Mouse (Mus musculus) T-helper 1 cell (primary cell): ENCODE data around the gene Kctd10.

Experiments
- in situ Hi-C: fragments of 300-600 bp; cut with MboI, MseI; formaldehyde crosslinking; loops from one replicate; pipeline ENCODE4 v1.15.1; 2025; ENCODE audit warnings: high pct_unique_total_duplicates

Kctd10 gene

GRCm38 (mm10) chr5:114380209-114381012 lies at the start of gene Kctd10, which contains the start of gene Ube3b:
Kctd10 (minus strand) TSS chr5:114380508.
Ube3b (plus strand) TSS chr5:114380607.
- in situ Hi-C loops: loop anchor here (5.0 kb wide), 1 partner anchor 58 kb away; no protein-coding TSS in a partner anchor

GRCm38 (mm10) chr5:114429781-114430180 lies 49.5 kb upstream of the Kctd10 start:
- in situ Hi-C loops: no loop called here

- in situ Hi-C loops: no loop called here
These were observed 48.3 kb upstream of the Kctd10 start for GRCm38 (mm10) chr5:114428621-114429020.

GRCm38 (mm10) chr5:114426732-114427131 lies 46.4 kb upstream of the Kctd10 start:
- in situ Hi-C loops: no loop called here

- in situ Hi-C loops: no loop called here
These were observed 43.7 kb upstream of the Kctd10 start for GRCm38 (mm10) chr5:114423961-114424360.

- in situ Hi-C loops: no loop called here
These were observed 42.3 kb upstream of the Kctd10 start for GRCm38 (mm10) chr5:114422591-114422990.

- in situ Hi-C loops: no loop called here
These were observed 41.4 kb upstream of the Kctd10 start for GRCm38 (mm10) chr5:114421561-114422298.

GRCm38 (mm10) chr5:114418541-114418940 lies 38.2 kb upstream of the Kctd10 start:
- in situ Hi-C loops: no loop called here

GRCm38 (mm10) chr5:114416855-114417254 lies 36.5 kb upstream of the Kctd10 start:
- in situ Hi-C loops: no loop called here

GRCm38 (mm10) chr5:114415606-114416005 lies 35.3 kb upstream of the Kctd10 start:
- in situ Hi-C loops: no loop called here

GRCm38 (mm10) chr5:114413067-114413735 lies 32.9 kb upstream of the Kctd10 start:
- in situ Hi-C loops: no loop called here

GRCm38 (mm10) chr5:114412361-114412998 lies 32.2 kb upstream of the Kctd10 start:
- in situ Hi-C loops: no loop called here

- in situ Hi-C loops: no loop called here
These were observed 30.1 kb upstream of the Kctd10 start for GRCm38 (mm10) chr5:114410429-114410828.

- in situ Hi-C loops: no loop called here
These were observed 28.5 kb upstream of the Kctd10 start for GRCm38 (mm10) chr5:114408846-114409245.

GRCm38 (mm10) chr5:114407810-114408209 lies 27.5 kb upstream of the Kctd10 start:
- in situ Hi-C loops: no loop called here

- in situ Hi-C loops: no loop called here
These were observed 27.0 kb upstream of the Kctd10 start for GRCm38 (mm10) chr5:114407269-114407668.

- in situ Hi-C loops: no loop called here
These were observed 26.3 kb upstream of the Kctd10 start for GRCm38 (mm10) chr5:114406592-114406991.

- in situ Hi-C loops: no loop called here
These were observed 12.9 kb upstream of the Kctd10 start for GRCm38 (mm10) chr5:114393169-114393568.

- in situ Hi-C loops: loop anchor here (5.0 kb wide), 1 partner anchor 62 kb away; no protein-coding TSS in a partner anchor
These were observed 4.1 kb upstream of the Kctd10 start for GRCm38 (mm10) chr5:114384448-114384847.

- in situ Hi-C loops: loop anchor here (5.0 kb wide), 1 partner anchor 61 kb away; no protein-coding TSS in a partner anchor
These were observed 3.0 kb upstream of the Kctd10 start for GRCm38 (mm10) chr5:114383184-114383904.

GRCm38 (mm10) chr5:114381013-114381351 lies 674 bp upstream of the Kctd10 start:
- in situ Hi-C loops: loop anchor here (5.0 kb wide), 1 partner anchor 59 kb away; no protein-coding TSS in a partner anchor
